Mouse (Mus musculus) left cerebral cortex, postnatal 36 days (tissue): Measurements from ENCODE around the gene Nt5c1a. TPM values are rescaled to one million over a fixed set of nuclear protein-coding genes. Genes with fewer than 3 reads are reported as not detected.
A peak's percentile ranks its signal among the peaks of the same experiment; 100 is the strongest.
"Not testable (repeated sequence)": the region's sequence is repeated elsewhere in the genome, so short reads cannot be mapped to it uniquely, and the experiment has no call there.

Source experiments
- DNase-seq, 2 experiments: peaks; one replicate each; pipeline ENCODE4 v3.0.0; 2021 to 2022; ENCODE audit warnings: low spot score in 2 of 2, mixed read lengths in 1 of 2
- intact Hi-C: fragments of 180-260 bp; cut with DNase I; formaldehyde crosslinking; loops from one replicate; pipeline ENCODE4 v1.15.1; 2025
- total RNA-seq, 2 experiments: library from RNA; stranded (reverse); gene quantifications; 2 replicates each; pipeline ENCODE4 v1.2.3; 2021

Gene Nt5c1a
- total RNA-seq, result 10 to 100 TPM in 1 of 2 experiments, 1 to 10 TPM in 1; 8.9 to 10.0 TPM

DNA sequence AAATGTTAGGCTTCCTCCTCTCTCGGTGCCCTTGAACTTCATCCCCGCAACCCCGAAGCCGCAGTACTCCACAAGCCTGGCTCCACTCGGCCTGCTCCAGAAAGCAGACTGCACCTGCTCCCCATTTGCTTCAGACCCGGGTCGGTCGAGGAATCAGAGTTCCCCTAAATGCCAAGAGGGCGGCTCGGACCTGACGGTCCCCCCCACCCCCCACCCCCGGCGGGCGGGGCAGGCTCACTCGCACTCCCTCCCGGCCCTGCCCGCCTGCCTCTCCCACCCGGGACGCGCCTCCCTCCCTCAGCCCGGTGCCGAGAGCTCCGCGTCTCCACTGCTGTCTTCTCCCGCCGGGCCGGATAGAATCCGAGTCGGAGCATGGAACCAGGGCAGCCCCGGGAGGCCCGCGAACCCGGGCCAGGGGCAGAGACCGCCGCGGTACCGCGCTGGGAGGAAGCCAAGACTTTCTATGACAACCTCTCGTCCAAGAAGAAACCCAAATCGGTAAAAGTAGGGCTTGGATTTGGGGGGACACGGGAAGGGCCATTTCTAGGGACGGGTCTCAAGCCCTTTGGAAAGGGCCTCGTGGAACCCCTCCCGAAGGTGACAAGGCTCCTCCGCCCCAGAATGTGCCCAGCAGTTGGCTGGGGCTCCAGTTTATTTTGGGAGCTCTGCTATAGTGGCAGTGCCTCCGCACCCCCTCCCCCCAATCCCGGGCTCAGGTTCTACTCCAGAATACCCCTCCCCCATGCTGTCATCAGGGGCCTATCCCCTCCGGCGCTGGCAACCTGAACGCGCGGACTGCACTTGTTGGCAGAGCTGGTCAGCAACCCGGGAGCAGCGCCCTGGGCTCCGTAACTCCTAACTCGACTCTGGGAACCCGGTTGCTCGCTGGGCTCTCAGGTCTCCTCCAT, at the start of gene Nt5c1a:
TSS of gene Nt5c1a (plus strand) at position 319 of the 908 bp plus-strand sequence.
- peak in 1 of 2 experiments; percentile 38 for DNase-seq
- intact Hi-C loops, result loop anchor here (2.0 kb wide), 1 partner anchor 45 kb away; no protein-coding TSS in a partner anchor

DNA sequence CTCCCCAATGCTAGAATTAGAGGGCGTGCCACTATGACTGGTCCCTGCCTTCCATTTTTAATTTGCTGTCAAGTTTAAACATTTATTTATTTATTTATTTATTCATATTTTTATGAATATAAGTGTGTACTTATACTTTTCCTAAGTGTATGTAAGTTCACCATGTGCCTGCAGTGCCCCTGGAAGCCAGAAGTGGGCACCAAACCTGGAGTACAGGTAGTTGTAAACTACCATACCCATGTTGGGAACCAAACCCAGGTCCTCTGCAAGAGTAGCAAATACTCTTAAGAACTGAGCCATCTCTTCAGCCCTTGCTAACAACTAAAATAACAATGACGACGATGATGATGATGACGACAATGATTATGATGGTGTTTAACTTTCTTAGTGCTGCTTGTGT, 49.3 kb upstream of the Nt5c1a start:
- intact Hi-C loops, result no loop called here
- no peak for DNase-seq

DNA sequence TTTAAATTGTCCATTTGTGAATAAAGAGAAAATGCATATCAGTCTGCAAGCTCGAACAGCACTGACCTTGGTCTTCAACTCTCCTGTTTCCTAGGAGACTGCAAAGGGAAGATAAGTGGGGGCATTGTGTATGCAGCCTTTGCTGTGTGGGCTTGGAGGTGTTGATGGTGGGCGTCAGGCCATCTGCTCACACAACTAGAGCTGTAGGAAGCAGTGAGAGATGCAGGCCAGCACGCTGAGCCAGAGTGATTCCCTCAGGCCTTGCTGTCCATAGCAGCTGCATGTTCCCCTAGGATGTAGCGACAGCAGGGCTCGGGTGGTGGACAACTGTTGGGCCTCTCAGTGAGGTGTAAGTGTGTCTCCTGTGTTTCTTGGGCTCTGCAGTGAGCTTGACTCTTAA, 48.3 kb upstream of the Nt5c1a start:
- DNase-seq, result peak; percentile 78 to 83
- intact Hi-C loops, result no loop called here

DNA sequence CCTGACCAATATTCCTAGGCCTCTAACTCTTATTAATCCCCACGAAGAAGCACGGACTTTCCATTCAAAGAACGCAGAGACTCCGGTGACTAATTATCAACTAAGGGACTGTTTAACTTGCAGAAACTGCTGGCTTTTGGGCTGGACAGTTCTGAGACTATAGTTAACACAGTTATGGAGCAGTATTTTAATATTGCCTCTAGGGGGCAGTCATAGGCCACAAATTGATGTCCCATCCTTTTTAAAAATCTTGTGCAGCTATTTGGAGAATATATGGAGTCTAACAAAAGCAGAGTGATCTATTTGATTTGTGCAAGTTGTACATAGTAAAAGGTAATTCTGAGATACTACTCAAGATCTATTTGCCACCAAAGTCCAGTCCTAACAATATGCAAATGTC, 46.3 kb upstream of the Nt5c1a start:
- intact Hi-C loops, result loop anchor here (5.0 kb wide), 1 partner anchor 97 kb away; no protein-coding TSS in a partner anchor
- no peak for DNase-seq

DNA sequence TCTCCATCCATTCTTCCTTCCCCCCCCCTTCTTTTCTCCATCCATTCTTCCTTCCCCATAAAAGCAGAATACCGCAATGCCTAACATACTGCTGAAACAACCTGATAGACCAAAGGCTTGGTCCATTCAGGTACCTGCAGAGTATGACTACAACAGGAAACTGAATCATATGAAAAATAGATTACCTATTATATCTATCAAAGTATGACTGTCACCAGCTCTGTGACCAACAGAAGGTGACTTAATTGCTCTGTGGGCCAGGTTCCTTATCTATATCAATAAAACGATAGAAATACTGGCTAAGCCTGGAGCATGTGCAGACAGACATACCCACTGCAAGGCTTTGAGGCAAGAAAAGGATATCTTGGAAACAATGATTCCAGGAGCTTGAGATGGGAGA, 45.9 kb upstream of the Nt5c1a start:
- intact Hi-C loops, result loop anchor here (5.0 kb wide), 1 partner anchor 97 kb away; no protein-coding TSS in a partner anchor

DNA sequence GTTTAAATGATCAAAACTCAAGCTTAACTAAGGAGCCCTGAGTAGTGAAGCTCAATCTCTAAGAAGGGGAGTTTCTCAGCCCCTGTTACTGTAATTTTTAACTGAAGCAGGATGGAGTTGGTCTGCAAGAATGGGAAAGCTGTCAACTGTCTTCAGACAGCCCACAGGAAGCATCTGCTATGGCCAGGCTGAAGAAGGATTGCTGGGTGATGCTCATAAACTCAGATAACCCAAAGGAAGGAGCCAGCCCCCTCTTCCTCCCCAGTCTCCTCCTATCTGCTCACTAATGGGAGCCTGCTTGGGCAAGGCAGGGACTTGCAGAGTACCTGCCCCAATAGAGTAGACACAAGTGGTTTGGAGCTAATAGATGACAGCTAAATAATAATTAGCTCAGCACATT, 45.5 kb upstream of the Nt5c1a start:
- DNase-seq, result no peak
- intact Hi-C loops, result loop anchor here (2.0 to 5.0 kb wide), 2 partner anchors 45 to 96 kb away; partner anchors contain the start of gene Nt5c1a

More for the DNA sequence above, 45.9 kb upstream of the Nt5c1a start:
- DNase-seq, result no peak

DNA sequence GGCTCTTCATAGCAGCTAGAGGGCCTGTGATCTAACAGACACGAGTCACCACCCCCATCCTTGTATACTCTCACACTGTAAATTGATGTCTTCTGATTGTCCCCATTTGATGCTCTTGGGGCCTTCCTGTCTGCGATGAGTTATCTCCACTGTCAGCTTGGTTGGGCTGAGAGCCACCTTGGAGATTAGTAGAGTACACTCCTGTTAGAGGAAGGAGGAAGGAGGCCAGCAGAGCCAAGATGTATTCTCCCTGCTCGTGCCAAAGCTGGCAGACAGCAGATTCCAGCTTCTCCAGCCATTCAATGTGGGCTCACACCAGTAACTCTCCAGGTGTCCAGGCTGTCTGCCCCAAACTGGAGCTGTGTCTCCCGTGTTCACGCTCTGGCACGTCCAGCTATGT, 40.7 kb upstream of the Nt5c1a start:
- no peak for DNase-seq
- intact Hi-C loops, result no loop called here

DNA sequence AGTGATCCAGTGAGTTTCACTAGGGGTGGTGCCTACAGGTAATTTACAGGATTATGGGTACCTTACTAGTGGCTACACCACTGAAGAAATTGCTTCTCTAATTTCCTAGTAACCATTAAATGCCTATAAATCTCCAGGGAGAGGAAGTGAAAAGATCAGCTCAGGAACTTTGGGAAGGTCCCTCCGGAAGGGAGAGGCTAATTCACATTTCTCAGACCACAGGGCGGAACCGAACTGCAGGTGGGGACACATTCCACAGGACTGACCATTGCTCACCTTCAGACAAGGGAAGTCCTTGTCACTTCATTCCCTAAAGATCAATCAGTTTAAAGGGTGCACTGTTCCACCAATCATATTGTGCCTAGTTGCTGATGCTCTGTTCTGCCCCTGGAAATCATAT, 40.1 kb upstream of the Nt5c1a start:
- intact Hi-C loops, DNase-seq: not testable (repeated sequence)

DNA sequence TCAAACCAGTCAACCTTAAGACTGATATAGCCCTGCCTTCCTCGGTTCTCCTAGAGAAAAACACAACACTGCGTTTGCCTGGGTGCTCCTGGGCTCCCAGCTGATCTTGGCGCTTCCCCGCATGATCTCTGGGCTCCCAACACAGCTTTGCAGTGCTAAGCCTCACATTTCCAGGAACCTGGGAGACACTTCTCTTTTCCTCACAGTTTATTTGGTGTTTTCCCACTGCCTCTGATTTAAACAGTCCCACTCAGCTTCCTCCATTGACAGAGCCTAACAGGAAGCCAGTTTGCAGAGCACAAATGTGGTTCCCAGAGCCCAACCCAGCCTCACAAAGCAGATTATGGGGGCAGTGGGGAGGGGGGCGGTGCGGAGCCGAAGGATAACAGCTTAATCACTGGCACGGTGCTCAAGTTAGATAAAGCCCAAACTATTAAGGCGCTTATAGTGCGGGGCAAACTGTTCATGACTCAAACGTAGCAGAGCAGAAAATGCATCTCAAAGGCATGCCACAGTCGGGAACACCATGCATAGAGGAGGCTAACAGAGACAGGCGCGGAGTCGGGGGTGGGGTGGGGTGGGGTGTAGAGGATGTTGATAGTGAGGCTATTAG, 38.9 kb upstream of the Nt5c1a start:
- DNase-seq, result no peak
- intact Hi-C loops, result no loop called here

DNA sequence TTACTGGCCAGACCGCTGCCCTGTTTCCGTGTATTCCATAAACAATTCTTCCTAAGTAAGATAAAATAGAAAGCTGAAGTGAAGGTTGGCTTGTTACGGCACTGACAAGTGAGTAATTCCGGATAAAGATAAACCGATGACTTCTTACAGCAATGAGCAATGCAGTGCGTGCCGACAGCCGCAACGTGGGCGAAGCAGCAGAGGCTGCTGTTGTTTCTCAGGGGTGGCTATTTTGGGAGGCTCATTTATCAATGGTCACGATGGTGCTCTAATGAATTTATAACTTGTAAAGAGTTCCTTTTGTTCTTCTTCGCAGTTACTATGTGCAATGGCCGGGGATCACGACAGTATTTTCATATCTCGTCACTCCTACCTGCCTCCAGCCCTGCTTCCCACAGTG, 37.1 kb upstream of the Nt5c1a start:
- intact Hi-C loops, result no loop called here
- DNase-seq, result peak; percentile 49 to 52

DNA sequence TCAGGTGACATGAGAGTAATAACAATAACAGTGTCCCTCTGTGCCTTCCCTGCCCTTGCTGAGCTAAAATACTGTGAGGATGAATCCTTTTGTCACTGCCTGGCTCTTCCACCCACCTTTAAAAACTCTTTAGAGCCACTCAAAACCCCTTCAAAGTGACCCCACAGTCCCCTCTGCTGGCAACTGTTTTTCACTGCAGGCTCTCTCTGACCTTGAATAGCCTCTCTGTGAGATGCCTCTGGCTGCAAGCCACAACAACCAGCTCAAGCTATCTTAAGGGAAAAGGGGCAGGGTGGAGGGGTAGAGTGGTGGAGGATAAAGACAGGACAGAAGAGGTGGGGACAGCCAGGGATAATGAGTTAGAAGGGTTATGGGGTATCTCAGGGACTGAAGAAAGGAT, 29.5 kb upstream of the Nt5c1a start:
- DNase-seq, result no peak
- intact Hi-C loops, result no loop called here

DNA sequence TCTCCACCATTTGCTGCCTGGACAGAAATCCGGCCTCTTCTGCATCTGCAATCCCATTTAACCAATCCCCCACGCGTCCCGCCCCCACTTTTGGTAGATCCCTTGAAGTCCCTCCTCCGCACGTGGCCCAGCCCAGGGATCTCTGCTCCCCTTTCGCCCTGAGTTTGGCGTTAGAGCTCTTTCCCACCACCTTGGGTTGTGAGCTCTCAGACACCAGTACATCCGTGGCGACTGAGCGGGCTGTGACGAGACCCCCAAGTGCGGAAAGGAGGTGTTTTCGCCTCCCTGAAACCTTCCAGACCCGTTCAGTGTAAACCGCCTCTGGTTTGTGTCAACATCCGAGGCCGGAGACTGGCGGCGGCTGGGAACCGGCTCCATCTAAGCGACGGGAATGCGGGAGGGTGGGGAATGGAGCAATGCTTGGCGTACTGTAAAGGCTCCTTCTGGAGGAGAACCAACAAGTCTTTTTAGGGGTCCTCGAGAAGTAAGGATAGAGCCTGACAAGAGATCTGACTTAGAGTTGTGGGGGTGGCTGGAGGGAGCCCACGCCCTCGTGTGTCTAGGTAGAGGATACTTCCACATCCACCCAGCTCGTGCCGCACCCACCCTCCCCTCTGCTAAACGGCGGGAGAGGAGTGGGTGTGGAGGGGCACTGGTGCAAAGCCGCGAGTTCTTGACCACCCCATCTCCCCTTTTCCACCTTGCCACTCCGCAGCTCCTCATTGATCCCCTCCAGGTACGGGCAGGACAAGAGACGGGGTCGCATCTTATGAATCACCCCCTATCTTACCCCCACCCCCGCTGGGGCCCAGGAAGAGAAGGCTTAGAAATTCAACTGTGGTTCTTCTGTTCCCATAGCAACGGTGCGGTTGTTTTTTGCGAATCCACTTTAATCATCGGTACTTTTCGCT, 18.7 kb upstream of the Nt5c1a start, which contains the start of gene Hpcal4:
TSS of gene Hpcal4 (plus strand) at position 900 of the 911 bp plus-strand sequence.
- peak; percentile 65 to 67 for DNase-seq
- intact Hi-C loops, result loop anchor here (5.0 kb wide), 1 partner anchor 35 kb away; no protein-coding TSS in a partner anchor

DNA sequence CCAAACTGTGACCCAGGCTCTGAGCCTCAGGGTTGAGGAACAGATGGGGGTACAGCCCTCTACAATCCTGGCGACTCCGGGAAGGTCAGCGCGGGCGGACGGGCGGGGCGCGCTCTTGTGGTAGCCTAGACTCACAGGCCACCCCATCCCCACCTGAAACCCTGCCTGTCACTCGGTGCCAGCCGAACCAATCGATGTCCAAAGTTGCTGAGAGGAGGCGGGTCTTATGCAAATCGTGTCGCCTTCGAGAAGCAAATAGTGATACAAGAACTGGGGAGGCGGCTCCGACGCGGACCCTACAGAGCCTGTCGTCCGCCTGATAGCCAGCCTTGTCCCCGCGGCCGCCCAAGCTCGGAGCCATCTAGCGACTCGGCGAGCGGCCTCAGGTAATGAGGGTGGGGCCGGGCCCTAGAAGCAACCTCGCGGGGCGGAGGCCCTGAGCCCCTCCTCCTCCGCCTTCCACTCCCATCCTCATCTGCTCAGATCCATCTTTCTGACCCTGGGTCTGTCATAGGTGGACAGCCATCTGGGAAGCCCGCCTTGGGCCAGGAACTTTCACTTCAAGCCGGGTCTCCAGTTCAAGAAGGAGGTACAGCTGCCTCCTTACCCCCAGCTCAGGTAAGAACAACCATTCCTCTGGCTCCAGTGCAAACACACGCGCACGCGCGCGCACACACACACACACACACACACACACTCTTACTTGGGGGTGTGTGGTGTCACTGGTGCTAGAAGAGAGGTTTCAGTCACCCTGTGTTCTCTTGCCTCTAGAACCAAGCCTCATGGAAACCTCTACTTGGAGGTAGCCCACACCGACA, 17.9 kb upstream of the Nt5c1a start:
- intact Hi-C loops, result loop anchor here (5.0 kb wide), 1 partner anchor 36 kb away; no protein-coding TSS in a partner anchor
- peak; percentile 92 for DNase-seq

DNA sequence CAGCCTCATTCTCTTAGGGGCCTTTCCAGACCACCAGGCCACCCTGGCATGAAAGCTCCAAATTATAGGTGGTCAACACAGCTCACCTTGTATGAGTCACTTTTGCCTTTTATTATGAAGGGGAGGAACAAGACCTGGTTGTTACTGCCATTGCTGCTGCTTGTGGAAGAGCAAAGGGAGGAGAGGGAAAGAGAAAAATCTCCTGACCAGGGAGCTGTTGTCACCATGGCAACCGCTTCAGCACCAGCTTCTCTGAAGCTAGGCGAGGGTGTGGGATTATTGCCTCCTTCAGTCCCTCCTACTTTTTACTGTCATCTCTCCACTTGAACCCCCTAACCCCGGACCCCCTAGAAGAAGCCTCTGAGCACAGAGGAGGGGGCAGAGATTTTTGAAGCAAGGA, 16.5 kb upstream of the Nt5c1a start:
- intact Hi-C loops, result loop anchor here (5.0 kb wide), 1 partner anchor 38 kb away; no protein-coding TSS in a partner anchor
- DNase-seq, result peak; percentile 48 to 52

DNA sequence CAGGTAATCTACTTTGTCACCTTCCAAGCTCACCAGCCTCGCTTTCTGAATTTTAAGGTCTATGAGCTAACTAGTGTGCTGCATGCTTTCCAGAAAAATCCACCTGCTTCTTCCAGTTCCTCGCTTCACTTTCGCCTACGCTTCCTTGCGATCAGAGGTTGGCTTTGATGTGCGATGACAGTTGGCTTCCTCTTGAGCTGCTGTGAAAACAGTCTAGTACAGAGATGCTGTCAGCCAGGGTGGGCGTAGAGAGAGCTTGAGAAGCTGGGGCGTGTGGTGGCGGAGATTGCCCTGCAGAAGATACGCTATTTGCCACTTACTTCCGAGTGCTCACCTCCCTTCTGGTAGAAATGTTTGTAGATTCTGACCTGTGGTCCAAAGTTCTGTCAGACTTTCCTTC, 9.0 kb upstream of the Nt5c1a start:
- peak; percentile 51 to 62 for DNase-seq
- intact Hi-C loops, result no loop called here

DNA sequence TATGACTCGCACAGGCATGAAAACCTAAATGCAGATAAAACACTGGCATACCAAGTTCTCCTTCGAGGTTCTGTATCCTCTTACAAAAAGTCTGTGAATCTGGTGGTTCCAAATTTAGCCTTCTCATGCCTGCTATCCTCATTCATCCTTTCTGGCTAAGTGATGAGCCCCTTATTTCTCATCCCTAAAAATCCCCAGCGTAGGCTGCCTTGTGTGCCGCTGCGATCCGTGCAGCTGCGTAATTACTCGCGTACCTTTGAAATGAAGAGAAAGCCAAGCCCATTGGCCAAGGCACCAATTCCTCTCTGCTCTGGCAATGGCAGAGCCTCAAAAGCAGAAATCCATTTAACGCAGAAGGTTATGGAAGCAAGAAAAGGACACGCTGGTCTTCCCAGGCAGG, 7.5 kb upstream of the Nt5c1a start:
- intact Hi-C loops, result no loop called here
- no peak for DNase-seq

DNA sequence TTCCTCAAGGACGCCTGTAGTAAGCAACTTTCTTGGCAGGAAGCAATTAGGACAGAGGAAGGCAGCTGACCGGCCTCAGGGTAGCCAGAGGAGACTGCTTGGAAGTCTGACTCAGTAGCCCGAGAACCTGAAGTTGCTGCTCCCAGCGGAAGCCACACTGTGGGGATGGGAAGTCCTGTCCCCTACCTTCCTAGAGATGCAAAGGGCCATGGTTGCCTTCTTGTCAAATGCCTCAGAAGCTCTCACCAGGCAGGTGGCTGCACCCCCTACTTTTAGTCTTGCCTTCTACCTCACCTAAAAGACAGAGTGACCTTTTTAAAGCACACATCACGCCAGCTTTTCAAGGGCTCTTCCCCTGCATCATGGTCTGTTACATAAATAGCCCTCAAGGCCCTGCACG, 4.6 kb upstream of the Nt5c1a start:
- DNase-seq, result no peak
- intact Hi-C loops, result no loop called here

DNA sequence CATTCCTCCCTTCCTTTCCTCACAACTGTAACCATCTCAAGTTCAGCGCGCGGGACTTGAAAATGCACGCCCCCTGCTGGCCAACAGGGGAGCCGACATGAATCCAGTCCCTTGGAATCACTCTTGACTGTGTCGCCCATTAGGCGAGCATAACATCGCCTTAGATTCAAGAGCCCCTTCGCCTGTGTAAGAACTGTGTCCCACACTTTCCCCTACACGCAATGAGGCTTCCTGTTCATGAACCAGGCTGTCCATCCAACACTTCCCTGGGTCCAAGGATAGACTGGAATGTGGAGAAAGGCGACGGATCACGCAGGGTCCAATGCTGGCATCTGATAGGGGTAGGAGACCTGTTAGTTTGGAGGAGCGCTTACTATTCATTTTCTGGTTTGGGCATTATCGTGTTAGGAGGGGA, 526 bp upstream of the Nt5c1a start:
- intact Hi-C loops, result loop anchor here (2.0 kb wide), 1 partner anchor 44 kb away; no protein-coding TSS in a partner anchor
- DNase-seq, result peak; percentile 59 to 67

DNA sequence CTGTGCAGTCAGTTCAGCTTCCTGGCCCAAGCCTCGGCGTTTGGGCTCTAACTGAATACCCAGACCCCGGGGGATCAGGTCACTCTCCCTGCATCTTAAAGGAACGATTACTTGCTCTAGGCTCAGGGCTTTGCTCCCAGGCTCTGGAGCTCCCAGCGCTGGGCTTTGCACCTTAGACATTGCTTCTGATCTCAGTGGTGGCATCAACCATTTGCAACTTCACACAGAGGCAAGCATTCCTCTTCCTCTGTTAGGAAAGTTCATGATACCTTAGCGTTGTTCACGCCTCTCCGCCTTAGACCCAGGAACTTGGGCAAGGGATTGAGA, 753 bp downstream of the Nt5c1a start:
- intact Hi-C loops, result no loop called here
- no peak for DNase-seq
